Mouse (Mus musculus) fat pad, adult 2 months (tissue): ENCODE measurements around the gene Hdac10.

Source experiments
- DNase-seq: peaks from one replicate; pipeline ENCODE4 v3.0.0-alpha.2; 2011; ENCODE audit warnings: low read depth, low spot score; ENCODE audit errors: extremely low read depth

Gene Hdac10

DNA sequence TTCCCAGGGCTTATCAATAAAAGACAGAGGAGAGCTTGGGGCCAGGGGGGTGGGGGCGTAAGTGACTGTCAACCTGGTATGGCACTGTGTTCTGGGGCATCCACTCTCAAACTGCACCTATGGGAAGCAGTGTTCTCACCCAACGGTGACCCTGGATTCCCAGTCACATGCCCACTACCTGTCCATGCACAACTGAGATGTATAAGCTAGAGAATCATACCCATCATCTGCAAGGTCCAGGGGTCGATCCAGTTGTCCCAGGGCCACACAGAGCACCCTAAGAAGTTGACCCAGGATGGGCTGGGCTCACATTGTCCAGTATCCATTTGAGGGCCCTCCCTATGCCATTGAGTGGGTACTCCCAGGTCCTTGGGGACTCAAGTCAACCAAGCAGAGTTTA is 4.2 kb downstream of the Hdac10 start:
- no peak for DNase-seq

- no peak for DNase-seq
Observed at GRCm38 (mm10) chr15:89123595-89123994, 4.9 kb downstream of the Hdac10 start.

DNA sequence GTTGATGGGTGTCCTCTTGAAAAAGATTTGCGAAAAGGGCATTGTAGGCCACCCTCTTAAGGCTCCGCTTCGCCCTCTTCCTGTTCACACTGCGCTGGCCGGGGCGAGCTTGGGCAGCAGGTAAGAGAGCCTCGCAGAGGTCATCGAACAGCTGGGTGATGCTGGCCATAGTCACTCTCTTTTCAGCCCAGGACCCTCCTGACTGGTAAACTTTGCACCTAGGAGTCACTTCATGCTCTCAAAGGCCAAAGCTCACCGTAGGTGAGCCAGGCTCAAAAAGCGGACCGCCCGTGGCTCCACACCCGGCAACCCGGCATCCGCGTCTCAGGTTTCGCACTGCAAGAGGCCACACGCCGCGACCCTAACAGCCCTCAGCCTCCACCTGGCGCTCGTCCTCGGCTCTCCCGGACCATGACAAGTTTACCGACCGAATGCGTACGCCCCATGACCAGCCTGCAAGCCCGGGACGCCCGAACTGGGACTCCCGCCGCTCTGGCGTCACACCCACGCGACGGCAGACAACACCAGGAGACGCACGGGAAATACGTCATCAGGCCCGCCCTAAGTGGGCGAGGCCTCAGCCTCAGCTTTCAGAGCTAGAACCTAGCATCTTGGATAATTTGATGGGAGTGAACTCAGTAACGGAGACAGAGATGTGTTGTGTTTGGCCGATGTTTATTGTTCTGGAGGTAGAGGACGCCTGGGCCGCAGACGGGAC is 5.7 kb downstream of the Hdac10 start, which contains the start of gene Tubgcp6:
Tubgcp6 (minus strand) TSS at position 464 of the 718 bp plus-strand sequence.
- DNase-seq, result no peak

DNA sequence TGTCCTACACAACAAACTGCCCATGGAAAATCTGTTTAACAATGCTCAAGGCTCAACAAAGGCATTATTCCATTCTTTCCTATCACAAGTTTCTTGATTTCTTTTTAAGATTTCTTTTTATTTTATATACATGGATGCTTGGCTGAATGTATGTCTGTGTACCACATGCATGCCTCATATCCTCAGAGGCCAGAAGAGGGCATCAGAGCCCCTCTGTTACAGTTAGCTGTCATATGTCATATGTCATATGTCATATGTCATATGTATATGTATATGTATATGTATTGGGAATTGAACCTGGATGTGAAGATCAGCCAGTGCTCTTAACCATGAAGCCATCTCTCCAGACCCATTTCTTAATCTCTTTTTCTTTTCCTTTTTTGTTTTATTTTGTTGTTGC is 10.5 kb downstream of the Hdac10 start:
- no peak for DNase-seq

DNA sequence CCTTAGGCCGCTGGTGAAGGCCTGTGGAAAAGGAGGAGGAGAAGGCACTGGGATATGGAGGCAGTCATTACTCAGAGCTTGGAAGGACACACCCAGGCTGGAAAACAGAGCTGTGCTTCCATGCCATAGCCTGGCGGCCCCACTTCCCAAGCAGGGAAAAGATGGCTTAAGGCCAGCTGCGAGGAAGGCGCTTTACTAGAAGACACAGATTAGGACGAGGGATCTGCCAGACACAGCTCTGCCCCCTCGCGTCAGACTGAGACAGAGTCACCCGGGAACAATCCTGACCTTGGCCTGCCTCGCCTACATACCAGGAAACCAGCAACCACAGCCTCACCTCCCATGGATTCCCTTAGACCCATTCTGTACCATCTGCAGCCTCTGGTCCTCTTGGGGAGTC is 18.4 kb downstream of the Hdac10 start:
- no peak for DNase-seq

- DNase-seq, result no peak
Observed at GRCm38 (mm10) chr15:89106976-89107375, 21.5 kb downstream of the Hdac10 start.

- DNase-seq, result no peak
Observed at GRCm38 (mm10) chr15:89106073-89106472, 22.4 kb downstream of the Hdac10 start.

DNA sequence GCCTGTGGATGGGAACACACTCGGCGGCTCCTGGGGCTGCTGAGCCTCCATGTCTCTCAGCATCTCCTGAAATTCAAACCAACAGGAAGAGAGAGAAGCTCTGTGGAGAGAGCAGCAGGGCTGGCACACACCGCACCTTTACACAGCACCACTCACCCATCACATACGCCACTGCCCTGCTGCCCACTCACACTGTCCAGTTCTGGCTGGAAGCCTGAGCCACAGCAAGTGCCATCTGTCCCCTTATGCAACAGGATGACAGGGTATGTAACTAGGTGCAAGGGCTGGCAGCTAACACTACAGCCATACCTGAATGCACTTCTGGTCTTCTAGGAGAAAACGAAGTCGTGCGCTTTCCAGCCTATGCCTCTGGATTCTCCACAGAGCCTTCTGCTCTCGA is 24.1 kb downstream of the Hdac10 start:
- no peak for DNase-seq

- no peak for DNase-seq
Observed at GRCm38 (mm10) chr15:89103921-89104320, 24.6 kb downstream of the Hdac10 start.

GRCm38 (mm10) chr15:89102646-89103045 is 25.9 kb downstream of the Hdac10 start:
- no peak for DNase-seq

DNA sequence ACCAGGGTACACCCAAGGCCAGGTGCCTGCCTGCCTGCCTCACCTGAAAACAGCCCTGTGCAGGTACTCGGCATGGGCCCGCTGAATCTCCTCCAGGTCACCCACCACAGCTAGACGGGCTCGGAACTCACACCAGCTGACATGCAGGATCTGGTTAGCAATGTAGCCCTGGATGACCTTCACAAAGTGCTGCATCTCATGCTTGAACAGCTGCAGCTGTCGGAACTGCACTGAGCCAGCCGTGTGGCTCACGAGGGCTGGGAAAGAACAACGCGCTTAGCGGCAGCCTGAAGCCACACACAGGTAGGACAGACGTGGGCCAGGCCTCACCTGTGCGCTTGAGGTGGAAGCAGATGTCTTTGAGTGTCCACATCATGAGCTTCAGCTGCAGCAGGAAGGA is 27.7 kb downstream of the Hdac10 start:
- DNase-seq, result no peak

DNA sequence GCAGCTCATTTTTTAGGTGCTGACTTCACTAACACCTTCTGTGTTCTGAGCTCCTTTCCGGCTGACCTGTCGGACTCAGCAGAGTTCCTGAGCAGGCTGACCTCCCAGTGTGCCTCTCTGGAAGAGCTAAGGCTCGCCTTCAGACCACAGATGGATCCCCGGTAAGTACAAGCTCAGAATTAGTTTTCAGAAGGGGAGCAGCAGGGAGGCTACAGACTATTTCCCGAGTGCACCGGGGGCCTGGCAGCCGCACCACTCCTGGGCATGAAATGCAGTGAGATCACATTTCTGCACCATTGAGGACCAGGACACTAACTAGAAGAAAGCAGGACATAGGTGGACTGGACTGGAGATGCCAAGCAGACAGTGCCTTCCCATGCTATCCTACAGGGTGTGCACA is 29.9 kb downstream of the Hdac10 start:
- no peak for DNase-seq

DNA sequence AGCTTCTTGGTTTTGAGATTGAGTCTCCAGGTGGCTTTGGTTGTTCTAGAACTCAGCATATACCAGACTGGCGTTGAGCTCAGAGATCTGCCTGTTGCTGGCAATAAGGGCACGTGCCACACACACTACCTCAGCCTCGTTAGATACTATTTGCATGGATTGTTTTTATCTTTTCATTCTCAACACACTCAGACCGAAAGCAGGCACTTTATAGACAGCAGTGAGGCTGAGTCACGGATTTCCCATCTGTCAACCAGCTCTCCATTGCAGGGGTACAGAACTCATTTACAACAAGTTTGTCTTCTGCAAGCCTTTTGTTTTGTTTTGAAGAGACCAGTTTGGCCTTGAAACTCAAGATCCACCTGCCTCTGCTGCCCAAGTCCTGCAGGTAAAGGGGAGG is 31.1 kb downstream of the Hdac10 start:
- no peak for DNase-seq

GRCm38 (mm10) chr15:89092181-89092580 is 36.3 kb downstream of the Hdac10 start:
- no peak for DNase-seq

GRCm38 (mm10) chr15:89090662-89091061 is 37.8 kb downstream of the Hdac10 start:
- no peak for DNase-seq

DNA sequence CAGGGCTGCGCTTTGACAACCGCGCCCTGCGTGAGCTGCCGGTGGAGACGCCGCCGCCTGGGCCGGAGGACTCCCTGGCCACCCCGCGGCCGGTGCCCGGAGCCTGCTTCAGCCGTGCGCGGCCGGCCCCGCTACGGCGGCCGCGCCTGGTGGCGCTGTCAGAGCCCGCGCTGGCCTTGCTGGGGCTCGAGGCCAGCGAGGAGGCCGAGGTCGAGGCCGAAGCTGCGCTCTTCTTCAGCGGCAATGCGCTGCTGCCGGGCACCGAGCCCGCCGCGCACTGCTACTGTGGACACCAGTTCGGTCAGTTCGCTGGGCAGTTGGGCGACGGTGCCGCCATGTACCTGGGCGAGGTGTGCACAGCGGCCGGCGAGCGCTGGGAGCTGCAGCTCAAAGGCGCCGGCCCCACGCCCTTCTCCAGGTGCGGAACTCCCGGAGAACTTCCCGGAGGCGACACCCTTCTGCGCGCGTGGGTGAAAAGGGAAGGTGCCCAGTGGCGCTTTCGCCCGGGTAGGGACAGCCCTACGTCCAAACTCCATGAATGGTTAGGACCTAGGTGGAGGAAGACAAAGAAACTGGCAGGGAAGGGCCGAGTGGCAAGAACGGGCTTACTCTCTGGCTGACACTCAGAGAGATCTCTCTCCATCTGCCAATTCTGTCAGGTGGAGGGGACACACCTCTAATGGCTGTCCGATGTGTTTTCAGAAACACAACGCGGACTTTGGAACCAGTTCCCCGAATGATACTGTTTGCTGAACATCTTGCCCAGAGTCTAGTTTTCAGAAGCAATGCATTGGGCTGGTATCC is 39.0 kb downstream of the Hdac10 start:
- no peak for DNase-seq

GRCm38 (mm10) chr15:89088607-89089247 is 39.8 kb downstream of the Hdac10 start, which contains the start of gene Selenoo:
Gene Selenoo, plus strand, starts transcription at chr15:89089084.
- DNase-seq, result no peak

DNA sequence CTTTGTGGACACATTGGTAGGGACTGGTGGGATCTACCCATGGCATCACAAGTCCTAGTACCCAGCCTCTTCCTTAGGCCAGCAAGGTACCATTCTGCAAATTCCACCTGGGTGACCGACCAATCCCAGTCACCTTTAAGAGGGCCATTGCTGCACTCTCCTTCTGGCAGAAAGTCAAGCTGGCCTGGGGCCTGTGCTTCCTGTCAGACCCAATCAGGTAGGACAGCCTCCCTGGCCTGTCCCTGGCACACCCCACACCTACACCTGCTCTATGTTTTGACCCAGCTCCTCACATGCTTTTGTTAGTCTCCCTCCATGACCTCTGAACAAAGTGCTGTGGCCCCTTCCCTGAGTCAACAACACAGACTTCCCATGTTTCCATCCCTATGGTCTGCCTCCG is 43.7 kb downstream of the Hdac10 start:
- DNase-seq, result no peak

DNA sequence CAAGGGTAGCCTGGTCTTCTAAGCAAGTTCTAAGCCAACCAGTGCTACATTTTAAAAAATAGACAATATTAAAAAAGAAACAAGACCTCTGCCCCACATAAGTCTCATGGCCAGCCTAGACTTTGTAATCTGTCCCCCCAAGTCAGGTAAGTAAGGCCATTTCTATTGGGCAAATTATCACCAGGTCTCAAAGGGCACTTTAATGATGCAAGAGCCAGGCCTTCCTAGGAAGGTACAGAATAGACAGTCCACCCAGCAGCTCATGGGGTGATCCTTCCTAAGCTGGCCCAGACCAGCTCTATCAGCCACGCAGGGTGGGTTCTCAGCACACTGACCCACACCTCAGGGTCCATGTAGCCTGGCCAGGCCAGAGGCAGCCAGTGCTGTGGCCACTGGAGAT is 44.6 kb downstream of the Hdac10 start:
- no peak for DNase-seq

GRCm38 (mm10) chr15:89078208-89078836 is 50.2 kb downstream of the Hdac10 start:
- peak; percentile 42 for DNase-seq

DNA sequence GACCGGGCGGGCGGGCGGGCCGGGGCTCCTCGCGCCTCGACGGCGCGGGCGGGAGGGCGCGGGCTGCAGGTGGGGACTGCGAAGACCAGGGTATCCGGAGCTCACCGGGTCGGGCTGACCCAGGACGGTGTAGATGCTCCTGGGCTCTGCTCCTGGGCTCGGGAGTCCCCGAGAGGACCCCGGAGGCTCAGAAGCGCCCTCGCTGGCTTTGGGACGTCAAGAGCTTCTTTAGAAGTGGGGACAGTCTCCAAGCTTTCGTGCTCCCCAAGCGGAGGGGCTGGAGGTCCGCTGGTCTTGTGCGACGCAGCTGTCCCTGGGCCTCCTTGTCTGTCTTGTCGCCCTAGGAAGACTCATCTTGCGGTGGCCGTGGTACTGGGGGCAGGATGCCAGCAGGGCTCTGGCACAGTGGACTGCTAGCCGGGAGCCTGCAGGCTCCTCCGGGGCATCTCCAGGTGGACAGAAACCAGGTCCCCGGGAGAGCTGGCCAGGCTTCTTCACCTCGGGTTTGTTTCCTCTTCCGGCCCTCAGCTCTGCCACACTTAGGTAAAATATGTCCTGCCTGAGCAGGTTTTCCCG is 52.3 kb downstream of the Hdac10 start:
- DNase-seq, result no peak
